Comparison of ENCODE assay signal across 10 mouse cellular contexts in the genomic region with DNA sequence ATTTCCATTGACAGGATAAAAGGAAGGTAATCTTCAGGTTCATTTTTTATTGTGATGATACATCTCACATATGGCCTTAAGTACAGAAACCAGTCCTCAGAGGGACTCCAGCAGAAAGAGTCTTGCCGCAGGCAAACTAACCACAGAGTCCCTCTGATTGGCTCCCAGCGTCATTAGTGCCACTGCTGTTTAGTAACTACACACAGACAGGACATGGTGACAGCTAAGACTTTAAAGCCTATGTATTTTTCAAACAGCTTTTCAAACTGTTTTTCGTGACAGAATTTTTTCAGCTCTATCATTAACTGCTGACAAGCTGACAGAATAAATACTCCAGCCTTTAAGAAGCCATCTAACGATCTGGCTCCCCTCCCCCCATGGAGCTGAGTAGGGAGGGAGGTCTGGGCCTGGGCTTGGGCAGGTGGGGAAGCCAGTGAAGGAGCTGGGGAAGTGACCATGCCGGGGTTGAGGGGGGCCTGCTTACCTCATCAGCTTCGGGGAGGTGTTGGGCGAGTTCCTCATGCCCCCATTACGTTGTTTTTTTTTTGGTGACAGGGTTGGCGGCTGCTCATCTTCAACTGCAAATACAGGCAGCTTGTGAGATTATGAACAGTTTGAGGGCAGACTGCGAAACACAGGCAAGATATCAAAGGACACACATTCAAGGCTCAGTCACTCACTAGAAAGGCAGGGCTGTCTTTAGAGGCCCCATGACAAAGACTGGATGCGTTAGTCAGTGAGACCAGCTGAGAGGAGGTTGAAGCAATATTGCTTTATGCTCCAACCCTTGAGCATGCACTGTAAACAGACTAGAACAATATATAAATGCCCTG.
DNase-seq lines count a peak whose midpoint lies in the region; ATAC-seq lines count a peak whose summit lies in the region.
"Had no signal": no experiment of that assay in that cellular context is flagged by ENCODE, and none has a peak within 500 bp of the region (broad histone marks: within the 10 kb centered on the region; RNA-seq: fewer than 3 reads in every experiment).

No protein-coding gene starts in this region.

- no peaks in the 10 kb centered on the region for H3K36me3 ChIP-seq in neural tube, embryonic 11.5 days (ENCODE audit: control insufficient read depth, insufficient read depth, low read length)
- H3K36me3 ChIP-seq in midbrain, embryonic 16.5 days (ENCODE audit: control insufficient read depth, insufficient read depth, low read length) = no peaks in the 10 kb centered on the region
- H3K36me3 ChIP-seq: heart, embryonic 15.5 days had no signal

- 52% methylated on average over 11 of the region's 11 CpGs for WGBS in neural tube, embryonic 11.5 days
- 30% methylated on average over 11 of the region's 11 CpGs for WGBS in midbrain, embryonic 16.5 days

- no peak overlapping the region for H3K27ac ChIP-seq in neural tube, embryonic 11.5 days (ENCODE audit: low read depth, low read length)
- H3K27ac ChIP-seq in midbrain, embryonic 16.5 days (ENCODE audit: low read length) = no peak overlapping the region
- H3K27ac ChIP-seq: heart, embryonic 15.5 days had no signal

- no peak overlapping the region for H3K4me3 ChIP-seq in neural tube, embryonic 11.5 days (ENCODE audit: low read depth, low read length)
- no peak overlapping the region for H3K4me3 ChIP-seq in midbrain, embryonic 16.5 days (ENCODE audit: low read depth, low read length)
- H3K4me3 ChIP-seq: heart, embryonic 15.5 days had no signal

- peak; percentile 32 for DNase-seq in neural tube, embryonic 11.5 days (ENCODE audit: low spot score)
- no peak for DNase-seq in neural tube, embryonic 10.5 days (ENCODE audit: extremely low spot score, low spot score)
- peak; percentile 81 for DNase-seq in forelimb bud, embryonic 11.5 days (ENCODE audit: low read depth, low spot score)
- no peak for DNase-seq in gastrocnemius, postnatal 14 days
- DNase-seq: cerebellum, postnatal 36 days; kidney, adult 11 months had no signal

- H3K9me3 ChIP-seq in neural tube, embryonic 11.5 days (ENCODE audit: control insufficient read depth, low read length) = no peaks in the 10 kb centered on the region
- H3K9me3 ChIP-seq in midbrain, embryonic 16.5 days (replicated peaks; ENCODE audit: control insufficient read depth, low read length, poor library complexity, severe bottlenecking) = no peaks in the 10 kb centered on the region
- H3K9me3 ChIP-seq: heart, embryonic 15.5 days had no signal

- no peak for ATAC-seq in neural tube, embryonic 11.5 days (ENCODE audit: insufficient read depth, low FRiP score, low TSS enrichment)
- ATAC-seq in erythroid progenitor cell, adult 5-6 weeks (replicated peaks; ENCODE audit: low FRiP score, poor library complexity, severe bottlenecking) = 0 out of 2 replicates have a peak, but pooled peaks have one; percentile 10
- ATAC-seq in midbrain, embryonic 16.5 days = peak; percentile 63
- no peak for ATAC-seq in monocyte, adult 5-6 weeks (replicated peaks; ENCODE audit: insufficient number of reproducible peaks, low FRiP score, low TSS enrichment, poor library complexity, severe bottlenecking)

- intact Hi-C loops in gastrocnemius, postnatal 14 days (cut with DNase I; ENCODE audit: low total_unique reads) = no loop called here

- H3K4me1 ChIP-seq in neural tube, embryonic 11.5 days (ENCODE audit: control insufficient read depth, insufficient read depth, low read length) = no peaks in the 10 kb centered on the region
- peaks cover 20% of the 10 kb centered on the region; the same call in 1 of the 2 replicates for H3K4me1 ChIP-seq in midbrain, embryonic 16.5 days (ENCODE audit: control insufficient read depth, insufficient read depth, low read length)
- H3K4me1 ChIP-seq: heart, embryonic 15.5 days had no signal

- H3K27me3 ChIP-seq in neural tube, embryonic 11.5 days (ENCODE audit: control insufficient read depth, insufficient read depth, low read length) = no peaks in the 10 kb centered on the region
- H3K27me3 ChIP-seq in midbrain, embryonic 16.5 days (ENCODE audit: control insufficient read depth, insufficient read depth, low read depth, low read length) = peaks cover 5% of the 10 kb centered on the region; the same call in 1 of the 2 replicates
- H3K27me3 ChIP-seq: heart, embryonic 15.5 days had no signal

- no peak overlapping the region for H3K9ac ChIP-seq in neural tube, embryonic 11.5 days (ENCODE audit: low read length)
- no peak overlapping the region for H3K9ac ChIP-seq in midbrain, embryonic 16.5 days (ENCODE audit: low read depth, low read length)
- H3K9ac ChIP-seq: heart, embryonic 15.5 days had no signal

- H3K4me2 ChIP-seq in neural tube, embryonic 11.5 days (ENCODE audit: low read depth) = no peak overlapping the region
- H3K4me2 ChIP-seq in midbrain, embryonic 16.5 days (ENCODE audit: low read length) = no peak overlapping the region
- H3K4me2 ChIP-seq: heart, embryonic 15.5 days had no signal

Comparison
In these comparisons a context has a peak if more than half of its experiments do, and no peak if none do; other contexts are left out.
1. DNase-seq: peak in neural tube, embryonic 11.5 days (single experiment) and forelimb bud, embryonic 11.5 days (single experiment); none in neural tube, embryonic 10.5 days (single experiment) and gastrocnemius, postnatal 14 days (single experiment).
2. ATAC-seq: peak in erythroid progenitor cell, adult 5-6 weeks (single experiment) and midbrain, embryonic 16.5 days (single experiment); none in neural tube, embryonic 11.5 days (single experiment) and monocyte, adult 5-6 weeks (single experiment).